Mouse (Mus musculus) kidney, adult 2 months (tissue): ENCODE measurements at regions not wholly inside any gene's neighbourhood (a gene's known extent, or its start where the extent isn't known, plus 50 kb on each side); places are given as distances from the start of the nearest gene placed in this dataset.

Source experiments
- CTCF ChIP-seq: fragments of 200-500 bp; conservative IDR thresholded peaks from 2 replicates; pipeline ENCODE4 v1.5.1; 2011; ENCODE audit warnings: low read depth, mild to moderate bottlenecking, control low read depth, low read length, moderate library complexity, mixed read lengths; ENCODE audit not compliant: insufficient read depth, insufficient read length
- POLR2A ChIP-seq: fragments of 200-500 bp; IDR thresholded peaks from one replicate; pipeline ENCODE4 v1.6.1; 2011; ENCODE audit warnings: low read depth, low read length, control low read depth

GRCm38 (mm10) chr9:116338093-116338728 lies 163.1 kb upstream of the Tgfbr2 start:
- TF ChIP-seq CTCF = no peak
- no peak for TF ChIP-seq POLR2A
